Mouse (Mus musculus): ENCODE measurements at regions not wholly inside any gene's neighbourhood (a gene's known extent, or its start where the extent isn't known, plus 50 kb on each side); places are given as distances from the start of the nearest gene placed in this dataset.

DNA sequence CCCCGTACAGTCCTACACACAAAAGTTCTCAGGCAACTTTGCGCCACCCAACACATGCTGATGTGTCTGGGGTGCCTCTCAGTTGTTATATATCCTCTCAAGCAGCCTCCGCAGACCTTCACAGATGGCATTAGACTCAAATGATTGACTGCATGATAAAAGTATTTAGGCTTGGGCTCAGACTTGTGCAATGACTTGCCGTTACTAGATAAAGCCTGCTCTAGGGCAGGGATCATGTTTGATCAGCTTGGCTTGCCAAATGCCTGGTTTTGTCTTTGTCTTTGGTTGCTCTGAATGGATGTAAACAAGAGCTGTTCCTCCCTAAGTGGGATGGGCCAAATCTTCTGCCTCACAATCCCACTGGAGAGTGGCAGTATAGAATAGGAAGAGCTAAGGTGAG lies 57.2 kb upstream of the Gm21915 start:
- TF ChIP-seq ZC3H11A (IDR thresholded peaks at IDR 0.05; ENCODE audit: borderline replicate concordance, low read depth, low read length) (no peak), MAFK (IDR thresholded peaks at IDR 0.05; ENCODE audit: insufficient read depth, low read depth, low read length) (no peak), HCFC1 (IDR thresholded peaks at IDR 0.05; ENCODE audit: borderline replicate concordance, insufficient read depth, low read length) (no peak), CHD2 (IDR thresholded peaks at IDR 0.05; ENCODE audit: low read depth, low read length) (no peak), ZNF384 (IDR thresholded peaks at IDR 0.05; ENCODE audit: low read depth, low read length) (no peak)
